ENCODE assay signal across 10 mouse cellular contexts in genomic region chr7:49341919-49342529, GRCm38 (mm10).
DNase-seq lines count a peak whose midpoint lies in the region; ATAC-seq lines count a peak whose summit lies in the region.
"Had no signal": no experiment of that assay in that cellular context is flagged by ENCODE, and none has a peak within 500 bp of the region (broad histone marks: within the 10 kb centered on the region; RNA-seq: fewer than 3 reads in every experiment).

No protein-coding gene starts in this region.

- WGBS in heart, embryonic 12.5 days, result 84% methylated on average over 2 of the region's 2 CpGs
- WGBS in embryonic facial prominence, embryonic 13.5 days, result 80% methylated on average over 2 of the region's 2 CpGs
- 83% methylated on average over 2 of the region's 2 CpGs for WGBS in hindbrain, embryonic 12.5 days
- 85% methylated on average over 2 of the region's 2 CpGs for WGBS in midbrain, embryonic 12.5 days

- DNase-seq in heart, adult 8-10 months (ENCODE audit: low spot score), result peak; percentile 21
- DNase-seq in retina, postnatal 1 day, result no peak
- DNase-seq in left cerebral cortex, postnatal 10 days (ENCODE audit: extremely low spot score in 1 of 2, low spot score in 2 of 2), result no peak
- DNase-seq in left cerebral cortex, adult 11 months (ENCODE audit: low spot score), result no peak
- DNase-seq: right cerebral cortex, postnatal 25 days had no signal

- H3K36me3 ChIP-seq in heart, embryonic 12.5 days, result no peaks in the 10 kb centered on the region
- no peaks in the 10 kb centered on the region for H3K36me3 ChIP-seq in embryonic facial prominence, embryonic 13.5 days
- H3K36me3 ChIP-seq in hindbrain, embryonic 12.5 days, result no peaks in the 10 kb centered on the region
- H3K36me3 ChIP-seq in midbrain, embryonic 12.5 days, result no peaks in the 10 kb centered on the region
- H3K36me3 ChIP-seq: G1E had no signal

- intact Hi-C loops in left cerebral cortex, postnatal 10 days (cut with DNase I), result no loop called here

- H3K4me2 ChIP-seq in heart, embryonic 12.5 days, result no peak overlapping the region
- peak overlapping the region; percentile 46; the same call in 1 of the 2 replicates for H3K4me2 ChIP-seq in embryonic facial prominence, embryonic 13.5 days
- no peak overlapping the region for H3K4me2 ChIP-seq in hindbrain, embryonic 12.5 days (replicated peaks)
- H3K4me2 ChIP-seq in midbrain, embryonic 12.5 days (replicated peaks), result no peak overlapping the region

- H3K4me1 ChIP-seq in heart, embryonic 12.5 days (replicated peaks), result peaks cover 30% of the 10 kb centered on the region
- H3K4me1 ChIP-seq in embryonic facial prominence, embryonic 13.5 days, result peaks cover 34% of the 10 kb centered on the region
- peaks cover 32% of the 10 kb centered on the region for H3K4me1 ChIP-seq in hindbrain, embryonic 12.5 days
- peaks cover 43% of the 10 kb centered on the region for H3K4me1 ChIP-seq in midbrain, embryonic 12.5 days

- no peak overlapping the region for H3K4me3 ChIP-seq in heart, embryonic 12.5 days
- H3K4me3 ChIP-seq in embryonic facial prominence, embryonic 13.5 days, result no peak overlapping the region
- H3K4me3 ChIP-seq in hindbrain, embryonic 12.5 days, result no peak overlapping the region
- H3K4me3 ChIP-seq in midbrain, embryonic 12.5 days, result no peak overlapping the region

- no peak for ATAC-seq in heart, embryonic 12.5 days (ENCODE audit: insufficient number of reproducible peaks, low FRiP score)
- ATAC-seq in embryonic facial prominence, embryonic 13.5 days (ENCODE audit: insufficient number of reproducible peaks, insufficient read depth, low FRiP score, low TSS enrichment, low read depth), result no peak
- peak; percentile 21; the same call in 1 of the 2 replicates for ATAC-seq in hindbrain, embryonic 12.5 days (ENCODE audit: low FRiP score)
- 0 out of 2 replicates have a peak, but pooled peaks have one; percentile 7 for ATAC-seq in midbrain, embryonic 12.5 days (ENCODE audit: low FRiP score, low read depth)

- no peak overlapping the region for H3K27ac ChIP-seq in heart, embryonic 12.5 days (ENCODE audit: poor library complexity, severe bottlenecking)
- H3K27ac ChIP-seq in embryonic facial prominence, embryonic 13.5 days, result peak overlapping the region; percentile 78; the same call in 1 of the 2 replicates
- peak overlapping the region; percentile 62; the same call in 1 of the 2 replicates for H3K27ac ChIP-seq in hindbrain, embryonic 12.5 days
- H3K27ac ChIP-seq in midbrain, embryonic 12.5 days (replicated peaks), result 0 out of 2 replicates have a peak overlapping the region, but pooled peaks have one; percentile 71

- no peaks in the 10 kb centered on the region for H3K27me3 ChIP-seq in heart, embryonic 12.5 days (replicated peaks)
- peaks cover 7% of the 10 kb centered on the region; the same call in 1 of the 2 replicates for H3K27me3 ChIP-seq in embryonic facial prominence, embryonic 13.5 days
- peaks cover 7% of the 10 kb centered on the region for H3K27me3 ChIP-seq in hindbrain, embryonic 12.5 days
- peaks cover 7% of the 10 kb centered on the region; the same call in 1 of the 2 replicates for H3K27me3 ChIP-seq in midbrain, embryonic 12.5 days

- H3K9ac ChIP-seq in heart, embryonic 12.5 days, result no peak overlapping the region
- H3K9ac ChIP-seq in embryonic facial prominence, embryonic 13.5 days, result no peak overlapping the region
- H3K9ac ChIP-seq in hindbrain, embryonic 12.5 days, result no peak overlapping the region
- no peak overlapping the region for H3K9ac ChIP-seq in midbrain, embryonic 12.5 days (replicated peaks)

- H3K9me3 ChIP-seq in heart, embryonic 12.5 days (replicated peaks), result no peaks in the 10 kb centered on the region
- H3K9me3 ChIP-seq in embryonic facial prominence, embryonic 13.5 days, result no peaks in the 10 kb centered on the region
- H3K9me3 ChIP-seq in hindbrain, embryonic 12.5 days (replicated peaks), result no peaks in the 10 kb centered on the region
- no peaks in the 10 kb centered on the region for H3K9me3 ChIP-seq in midbrain, embryonic 12.5 days

Comparison
In these comparisons a context has a peak if more than half of its experiments do, and no peak if none do; other contexts are left out.
1. ATAC-seq: peak in hindbrain, embryonic 12.5 days (single experiment) and midbrain, embryonic 12.5 days (single experiment); none in heart, embryonic 12.5 days (single experiment) and embryonic facial prominence, embryonic 13.5 days (single experiment).